Mouse (Mus musculus) forebrain, embryonic 13.5 days (tissue): ENCODE data around the gene Zfp507. TPM values are rescaled to one million over a fixed set of nuclear protein-coding genes. Genes with fewer than 3 reads are reported as not detected.

Experiments used
- ATAC-seq: fragments of 200-750 bp; cut with Nextera tagmentation; 2 replicates; pipeline ENCODE4 v1.8.0; 2017
- H3K27ac ChIP-seq: fragments of 300-500 bp; sonication (generic); 2 replicates; pipeline ENCODE4 v1.5.1; 2015; ENCODE audit warnings: inconsistent platforms, mild to moderate bottlenecking, moderate library complexity
- H3K27me3 ChIP-seq: fragments of 300-500 bp; sonication (generic); 2 replicates; pipeline ENCODE4 v1.6.1; 2015; ENCODE audit warnings: mild to moderate bottlenecking, inconsistent platforms
- H3K36me3 ChIP-seq: fragments of 300-500 bp; sonication (generic); 2 replicates; pipeline ENCODE4 v1.6.1; 2015; ENCODE audit warnings: mild to moderate bottlenecking, inconsistent platforms; ENCODE audit not compliant: poor library complexity, severe bottlenecking
- H3K4me1 ChIP-seq: fragments of 300-500 bp; sonication (generic); 2 replicates; pipeline ENCODE4 v1.6.1; 2015; ENCODE audit warnings: inconsistent platforms
- H3K4me2 ChIP-seq: fragments of 300-500 bp; sonication (generic); 2 replicates; pipeline ENCODE4 v1.6.1; 2015; ENCODE audit warnings: inconsistent platforms, mild to moderate bottlenecking, moderate library complexity
- H3K4me3 ChIP-seq: fragments of 300-500 bp; sonication (generic); 2 replicates; pipeline ENCODE4 v1.5.1; 2015; ENCODE audit warnings: mild to moderate bottlenecking, inconsistent platforms
- H3K9ac ChIP-seq: fragments of 300-500 bp; sonication (generic); 2 replicates; pipeline ENCODE4 v1.6.1; 2015; ENCODE audit warnings: mild to moderate bottlenecking, inconsistent platforms
- H3K9me3 ChIP-seq: fragments of 300-500 bp; sonication (generic); replicated peaks from 2 replicates; pipeline ENCODE4 v1.6.1; 2016; ENCODE audit warnings: inconsistent platforms
- WGBS: fragments of 180-500 bp; shearing (Covaris S2); methylation state at CpG from one replicate; pipeline ENCODE4 v1.1.7; 2015; 5-methylcytosine and 5-hydroxymethylcytosine counted together
- polyA plus RNA-seq: library from polyadenylated mRNA; unstranded; fragments of >200 nt; fragmentation: Nextera tagmentation; extraction: Ambion mirVana; gene quantifications from 2 replicates; pipeline ENCODE4 v1.2.1, GENCODE M21; 2015

The Zfp507 gene
- polyA plus RNA-seq, 1 experiment from 2014 or later = 18.2 TPM

GRCm38 (mm10) chr7:35728376-35728775 is 74.4 kb downstream of the Zfp507 start:
- Histone ChIP-seq H3K9me3 (no peaks in the 10 kb centered on the region; the same call in 1 of the 2 replicates), H3K36me3 (peaks cover 56% of the 10 kb centered on the region), H3K27me3 (no peaks in the 10 kb centered on the region), H3K4me1 (peaks cover 17% of the 10 kb centered on the region), H3K27ac (no peak overlapping the region), H3K4me2 (no peak overlapping the region), H3K9ac (no peak overlapping the region), H3K4me3 (no peak overlapping the region)
- no peak for ATAC-seq
- WGBS = 97% methylated on average over 12 of the region's 12 CpGs

GRCm38 (mm10) chr7:35723035-35723434 is 79.8 kb downstream of the Zfp507 start:
- 92% methylated on average over 2 of the region's 2 CpGs for WGBS
- Histone ChIP-seq H3K27me3 (no peaks in the 10 kb centered on the region), H3K4me3 (no peak overlapping the region), H3K36me3 (peaks cover 83% of the 10 kb centered on the region), H3K4me1 (no peaks in the 10 kb centered on the region), H3K9me3 (no peaks in the 10 kb centered on the region; the same call in 1 of the 2 replicates), H3K4me2 (no peak overlapping the region), H3K9ac (no peak overlapping the region), H3K27ac (no peak overlapping the region)
- no peak for ATAC-seq

Other genes starting within 250 kb of the Zfp507 start
- gene Nudt19, start 246.7 kb downstream of the Zfp507 start, polyA plus RNA-seq = 67.4 and 70.9 TPM in 2 replicates
- gene Rgs9bp, start 217.4 kb downstream of the Zfp507 start, polyA plus RNA-seq = 0.03 TPM in 2 replicates
- 29.7 and 30.8 TPM in 2 replicates for gene Ankrd27, start 216.8 kb downstream of the Zfp507 start, polyA plus RNA-seq
- gene Pdcd5, start 155.5 kb downstream of the Zfp507 start, polyA plus RNA-seq = 254 and 267 TPM in 2 replicates
- gene Dpy19l3, start 48.5 kb downstream of the Zfp507 start, polyA plus RNA-seq = 31.3 and 40.2 TPM in 2 replicates